Mouse (Mus musculus) adrenal gland, postnatal 4 days (tissue): ENCODE data around the gene Mtmr1. TPM values are rescaled to one million over a fixed set of nuclear protein-coding genes. Genes with fewer than 3 reads are reported as not detected.
"Not testable (repeated sequence)": the region's sequence is repeated elsewhere in the genome, so short reads cannot be mapped to it uniquely, and the experiment has no call there.

Experiments used
- DNase-seq, 2 experiments: peaks; one replicate each; pipeline ENCODE4 v3.0.0; 2021 to 2022; ENCODE audit warnings: low spot score in 2 of 2, mixed read lengths in 2 of 2
- long read RNA-seq, 2 experiments: library from polyadenylated mRNA; stranded (forward); transcript quantifications; one replicate each; pipeline ENCODE4 v2.0.0; 2021
- total RNA-seq, 2 experiments: library from RNA; stranded (reverse); gene quantifications; 2 replicates each; pipeline ENCODE4 v1.2.3; 2021

The Mtmr1 gene
- total RNA-seq, result 10 to 100 TPM; 25.2 to 26.4 TPM
- long read RNA-seq, experiment 1, full-length matches to known transcripts, result 4 of 10 reads
- long read RNA-seq, experiment 1, partial matches to known transcripts, result 2 of 10 reads
- long read RNA-seq, experiment 1, other reads (novel, unspliced or antisense), result 4 of 10 reads
- long read RNA-seq, experiment 2, full-length matches to known transcripts, result 17 of 36 reads
- long read RNA-seq, experiment 2, partial matches to known transcripts, result 2 of 36 reads
- long read RNA-seq, experiment 2, other reads (novel, unspliced or antisense), result 17 of 36 reads

- DNase-seq, result peak; percentile 50 to 53
Measured at GRCm38 (mm10) chrX:71364554-71364991, at the start of gene Mtmr1. TSS of gene Mtmr1 (plus strand) at chrX:71364760.

GRCm38 (mm10) chrX:71352033-71352432 lies 12.5 kb upstream of the Mtmr1 start:
- no peak for DNase-seq

GRCm38 (mm10) chrX:71355331-71355730 lies 9.2 kb upstream of the Mtmr1 start:
- DNase-seq, result no peak

- DNase-seq, result not testable (repeated sequence)
Measured at GRCm38 (mm10) chrX:71361793-71362192, 2.8 kb upstream of the Mtmr1 start.

- no peak for DNase-seq
Measured at GRCm38 (mm10) chrX:71364062-71364461, 498 bp upstream of the Mtmr1 start.

- peak in 1 of 2 experiments; percentile 6 for DNase-seq
Measured at GRCm38 (mm10) chrX:71365011-71365410, 451 bp downstream of the Mtmr1 start.

- DNase-seq, result no peak
Measured at GRCm38 (mm10) chrX:71365510-71365909, 950 bp downstream of the Mtmr1 start.

DNA sequence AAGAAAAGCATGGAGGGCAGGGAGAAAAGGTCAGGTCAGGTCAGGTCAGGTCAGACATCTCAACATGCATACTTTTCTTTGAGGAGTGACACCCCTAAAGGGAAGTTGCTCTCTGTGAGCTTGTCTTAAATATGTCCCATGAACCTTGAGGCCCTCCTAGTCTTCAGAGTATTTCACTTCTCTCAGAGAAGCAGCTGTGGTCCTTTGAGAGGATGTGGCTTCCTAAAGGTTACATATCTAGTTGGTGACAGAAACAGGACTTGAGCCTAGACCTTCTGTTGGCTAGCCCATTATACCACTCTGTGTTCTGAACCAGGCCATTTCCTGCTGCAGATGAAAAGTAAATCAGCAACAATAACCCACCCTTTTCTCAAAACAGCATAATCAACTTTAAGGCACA lies 2.4 kb downstream of the Mtmr1 start:
- no peak for DNase-seq

DNA sequence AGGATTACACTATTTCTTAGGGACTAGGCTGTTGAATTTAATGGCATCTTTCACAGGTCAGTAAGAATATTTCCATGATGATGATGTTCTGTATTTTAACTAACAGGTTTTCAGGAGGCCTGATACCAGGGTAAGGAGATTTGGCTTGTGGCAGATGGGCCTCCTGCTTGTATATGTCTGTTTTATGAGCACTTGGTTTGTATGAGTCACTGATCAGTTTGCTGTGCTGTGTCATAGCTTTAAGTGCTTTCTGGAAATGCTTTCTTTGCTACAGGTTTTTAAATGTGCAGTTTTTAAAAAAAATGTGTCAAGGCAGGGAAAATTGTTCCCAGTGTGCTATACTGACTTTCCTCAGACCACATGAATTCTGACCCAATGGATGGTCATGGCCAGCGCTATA lies 12.2 kb downstream of the Mtmr1 start:
- DNase-seq, result no peak

- no peak for DNase-seq
Measured at GRCm38 (mm10) chrX:71378435-71378834, 13.9 kb downstream of the Mtmr1 start.

DNA sequence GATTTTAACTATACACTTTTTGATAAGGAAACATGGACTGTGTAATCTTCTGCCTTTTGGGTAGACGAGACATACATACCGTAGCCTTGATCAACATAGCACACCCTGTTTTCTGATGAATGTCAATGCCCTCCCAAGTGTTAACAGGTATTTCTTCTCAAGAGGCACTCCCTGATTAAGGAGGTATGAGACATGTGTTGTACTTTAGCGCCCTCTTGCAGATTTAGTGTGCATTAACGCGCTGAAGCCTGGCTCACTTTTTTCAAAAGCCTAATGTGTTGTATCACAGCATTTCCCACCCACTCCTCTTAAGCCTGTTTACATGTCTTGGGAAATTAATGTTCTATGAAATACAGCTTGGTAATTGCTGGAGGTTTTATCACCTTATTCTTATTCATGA lies 17.0 kb downstream of the Mtmr1 start:
- no peak for DNase-seq

- DNase-seq, result no peak
Measured at GRCm38 (mm10) chrX:71396326-71396725, 31.8 kb downstream of the Mtmr1 start.

DNA sequence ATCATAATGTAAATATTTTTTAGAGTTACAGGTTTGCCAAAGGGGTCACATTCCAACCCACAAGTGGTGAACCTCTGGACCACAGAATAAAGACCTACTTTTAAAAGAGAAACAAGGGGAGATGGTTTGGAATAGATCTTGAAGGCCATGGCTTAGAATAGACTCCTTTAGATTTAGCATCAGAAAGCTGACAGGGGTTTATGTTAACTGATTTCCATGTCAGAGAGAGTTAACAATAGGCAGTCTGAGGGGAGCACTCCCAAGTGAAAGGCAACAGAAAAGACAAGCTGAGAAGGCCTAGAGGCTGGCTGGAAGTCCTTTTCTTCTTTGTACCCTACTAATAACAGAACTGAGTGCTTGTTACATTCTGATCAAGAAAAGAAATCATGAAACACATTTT lies 41.7 kb downstream of the Mtmr1 start:
- DNase-seq, result no peak

DNA sequence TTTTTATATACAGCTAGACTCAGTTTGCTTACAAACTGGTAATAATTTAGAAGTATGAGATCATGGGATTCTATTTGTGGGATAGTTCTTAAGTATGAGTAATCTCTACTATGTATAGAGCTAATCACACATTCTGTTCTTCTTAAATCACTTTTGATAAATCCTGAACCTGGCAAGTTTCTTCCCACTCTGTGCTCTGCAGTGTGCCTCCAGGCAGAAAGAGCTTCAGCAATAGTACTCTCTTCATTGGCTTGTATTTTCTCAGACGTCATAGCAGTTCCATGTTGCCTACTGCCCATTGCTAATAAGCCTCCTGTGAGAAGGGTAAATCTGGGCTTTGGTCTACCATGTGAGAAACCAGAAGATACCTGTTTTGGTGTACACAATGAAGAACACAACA lies 43.8 kb downstream of the Mtmr1 start:
- DNase-seq, result no peak

- no peak for DNase-seq
Measured at GRCm38 (mm10) chrX:71412776-71413175, 48.2 kb downstream of the Mtmr1 start.

DNA sequence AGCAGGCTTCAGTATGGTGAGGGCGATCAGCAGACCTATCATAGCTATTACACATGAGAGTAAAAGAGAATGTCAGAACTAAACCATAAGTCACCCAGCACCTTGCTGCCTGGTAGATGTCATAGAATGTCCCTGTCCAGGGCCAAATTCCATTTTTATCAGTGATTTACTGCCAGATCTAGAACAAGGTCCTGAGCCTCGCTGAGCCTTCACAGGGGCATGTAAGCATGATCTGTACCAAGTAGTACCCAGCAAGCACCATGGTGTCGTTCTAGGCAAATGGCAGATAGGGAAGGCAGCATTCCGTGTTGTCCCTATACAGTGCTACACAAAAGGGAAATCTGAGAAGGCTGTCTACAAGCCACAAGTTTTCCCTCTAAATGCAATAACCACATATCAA lies 49.1 kb downstream of the Mtmr1 start:
- DNase-seq, result no peak

DNA sequence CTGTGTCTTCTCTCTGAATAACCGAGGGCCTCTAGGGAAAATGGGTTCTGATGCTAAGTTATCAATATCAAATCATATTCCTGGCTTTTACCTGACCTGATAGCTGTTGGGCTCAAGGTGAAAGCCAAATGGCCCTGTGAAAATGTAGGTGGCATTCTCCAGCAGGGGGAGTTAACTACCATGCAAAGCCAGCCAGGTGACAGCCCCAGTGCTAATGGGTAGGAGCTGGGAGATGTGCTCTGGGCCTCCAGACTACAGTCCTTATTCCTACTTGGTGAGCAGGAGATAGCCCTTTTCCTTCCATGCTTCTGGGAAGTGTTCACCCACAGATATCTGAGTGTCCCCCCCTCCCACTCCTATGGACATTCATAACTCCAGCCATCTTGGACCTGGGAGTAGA lies 60.3 kb downstream of the Mtmr1 start:
- DNase-seq, result no peak

- DNase-seq, result peak; percentile 50 to 70
Measured at GRCm38 (mm10) chrX:71425746-71426519, 61.4 kb downstream of the Mtmr1 start.

DNA sequence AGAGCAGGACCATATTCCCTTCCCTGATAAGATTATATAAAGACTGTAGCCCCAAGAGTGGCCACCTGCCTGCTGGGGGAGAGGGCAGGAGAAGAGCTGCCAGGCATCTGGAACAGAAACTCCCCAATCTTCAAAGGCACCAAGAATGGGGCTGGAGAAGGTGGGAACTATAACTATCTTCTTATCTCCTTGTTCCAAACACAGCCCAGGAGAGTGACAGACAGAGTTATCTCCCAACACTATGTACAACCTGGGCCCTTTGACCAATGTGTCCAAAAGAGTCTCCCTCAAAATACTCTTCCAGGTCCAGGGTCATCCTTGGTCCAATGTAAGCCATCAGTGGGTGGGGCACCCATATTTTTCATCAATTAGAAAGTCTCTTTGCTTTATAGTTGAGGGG lies 62.9 kb downstream of the Mtmr1 start:
- DNase-seq, result no peak

DNA sequence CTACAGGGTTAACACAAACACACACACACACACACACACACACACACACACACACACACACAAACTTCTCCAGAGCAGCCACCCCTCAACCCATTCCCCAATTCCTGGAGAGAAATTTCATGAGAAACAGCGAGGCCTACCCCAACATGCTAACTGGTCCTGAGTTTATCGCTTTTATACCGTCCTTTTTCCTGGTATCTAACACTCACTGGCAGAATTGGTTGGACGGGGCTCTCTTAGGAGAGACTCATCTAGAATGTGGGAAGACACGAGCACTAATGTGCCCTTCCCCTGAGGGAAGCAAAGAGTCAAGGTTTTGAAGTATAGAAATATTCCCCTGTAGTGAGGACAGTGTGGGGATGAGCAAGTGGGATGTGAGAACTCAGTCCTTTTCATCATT lies 66.3 kb downstream of the Mtmr1 start:
- DNase-seq, result no peak

DNA sequence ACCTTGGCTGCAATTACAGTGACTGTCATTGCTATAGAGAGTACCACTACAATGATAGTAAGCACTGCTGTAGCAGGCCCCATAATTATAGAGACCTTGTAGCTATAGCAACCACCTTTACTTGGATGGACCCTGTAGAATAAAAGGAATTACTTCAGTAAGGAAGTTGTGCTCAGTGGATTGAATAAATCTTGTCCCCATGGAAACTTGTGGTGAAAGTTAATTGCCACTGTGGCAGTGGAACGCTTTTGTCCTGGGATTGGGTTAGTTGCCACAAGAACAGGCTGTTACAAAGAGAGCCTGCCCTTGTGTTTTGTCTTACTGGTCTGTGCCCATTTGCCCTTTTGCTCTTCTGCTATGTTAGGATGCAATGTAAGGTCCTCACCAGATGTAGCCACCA lies 69.9 kb downstream of the Mtmr1 start:
- no peak for DNase-seq

DNA sequence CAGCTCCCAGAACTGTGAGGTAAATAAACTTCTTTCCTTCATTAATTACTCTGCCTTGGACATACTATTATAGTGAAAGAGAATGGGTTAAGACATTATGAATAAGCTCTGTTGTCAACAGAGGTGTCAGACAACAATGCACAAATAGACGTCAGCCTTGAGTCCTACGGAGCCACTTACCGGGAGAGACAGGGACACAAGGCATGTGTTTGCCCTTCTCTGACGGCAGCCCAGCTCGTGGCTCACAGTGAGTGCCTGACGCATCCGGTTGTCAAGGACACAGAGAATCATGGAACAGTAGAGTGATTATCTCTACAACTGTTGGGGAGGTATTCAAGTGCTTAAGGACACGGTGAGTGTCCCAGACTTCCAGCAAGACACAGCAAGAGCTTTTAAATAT lies 70.3 kb downstream of the Mtmr1 start:
- no peak for DNase-seq

- DNase-seq, result no peak
Measured at GRCm38 (mm10) chrX:71435542-71435941, 71.0 kb downstream of the Mtmr1 start.
